Mouse (Mus musculus): ENCODE measurements at regions not wholly inside any gene's neighbourhood (a gene's known extent, or its start where the extent isn't known, plus 50 kb on each side); places are given as distances from the start of the nearest gene placed in this dataset.
"Not testable (repeated sequence)": the region's sequence is repeated elsewhere in the genome, so short reads cannot be mapped to it uniquely, and the experiment has no call there.

GRCm38 (mm10) chr3:57951438-57951837, 103.6 kb upstream of the Pfn2 start:
- no peaks in the 10 kb centered on the region for H3K4me1 ChIP-seq (ENCODE audit: control insufficient read depth, insufficient read depth, low read length)
- no peak overlapping the region for H3K4me3 ChIP-seq (ENCODE audit: insufficient read depth, low read length)
- TF ChIP-seq POLR2A (IDR thresholded peaks at IDR 0.05; ENCODE audit: extremely low read depth, insufficient read depth, low read length) (no peak), CTCF (IDR thresholded peaks at IDR 0.05; ENCODE audit: extremely low read depth, insufficient read depth, low read length) (no peak)
- H3K27ac ChIP-seq (ENCODE audit: insufficient read depth, low read length) = no peak overlapping the region

- no peak overlapping the region for H3K27ac ChIP-seq (ENCODE audit: insufficient read depth, low read length)
- no peak overlapping the region for H3K4me3 ChIP-seq (ENCODE audit: insufficient read depth, low read length)
- TF ChIP-seq POLR2A (IDR thresholded peaks at IDR 0.05; ENCODE audit: extremely low read depth, insufficient read depth, low read length) (no peak), CTCF (IDR thresholded peaks at IDR 0.05; ENCODE audit: extremely low read depth, insufficient read depth, low read length) (no peak)
- no peaks in the 10 kb centered on the region for H3K4me1 ChIP-seq (ENCODE audit: control insufficient read depth, insufficient read depth, low read length)
Measured at GRCm38 (mm10) chr3:57957352-57957751, 109.5 kb upstream of the Pfn2 start.

GRCm38 (mm10) chr3:57963965-57964364, 116.1 kb upstream of the Pfn2 start:
- Histone ChIP-seq H3K27ac (ENCODE audit: insufficient read depth, low read length) (no peak overlapping the region), H3K4me3 (ENCODE audit: insufficient read depth, low read length) (no peak overlapping the region), H3K4me1 (ENCODE audit: control insufficient read depth, insufficient read depth, low read length) (no peaks in the 10 kb centered on the region)
- TF ChIP-seq POLR2A (IDR thresholded peaks at IDR 0.05; ENCODE audit: extremely low read depth, insufficient read depth, low read length) = no peak
- TF ChIP-seq CTCF (IDR thresholded peaks at IDR 0.05; ENCODE audit: extremely low read depth, insufficient read depth, low read length) = no peak

GRCm38 (mm10) chr3:57970614-57971013, 122.7 kb upstream of the Pfn2 start:
- not testable (repeated sequence) for H3K4me1 ChIP-seq (ENCODE audit: control insufficient read depth, insufficient read depth, low read length)

GRCm38 (mm10) chr3:57972469-57973245, 124.8 kb upstream of the Pfn2 start:
- TF ChIP-seq CTCF (IDR thresholded peaks at IDR 0.05; ENCODE audit: extremely low read depth, insufficient read depth, low read length) (no peak), POLR2A (IDR thresholded peaks at IDR 0.05; ENCODE audit: extremely low read depth, insufficient read depth, low read length) (no peak)
- Histone ChIP-seq H3K4me1 (ENCODE audit: control insufficient read depth, insufficient read depth, low read length) (no peaks in the 10 kb centered on the region; the same call in 1 of the 2 replicates), H3K27ac (ENCODE audit: insufficient read depth, low read length) (no peak overlapping the region), H3K4me3 (ENCODE audit: insufficient read depth, low read length) (no peak overlapping the region)

More at GRCm38 (mm10) chr3:57970614-57971013, 122.7 kb upstream of the Pfn2 start:
- H3K4me3 ChIP-seq (ENCODE audit: insufficient read depth, low read length); H3K27ac ChIP-seq (ENCODE audit: insufficient read depth, low read length): not testable (repeated sequence)

GRCm38 (mm10) chr3:57973546-57973945, 125.7 kb upstream of the Pfn2 start:
- H3K27ac ChIP-seq (ENCODE audit: insufficient read depth, low read length) = no peak overlapping the region
- H3K4me3 ChIP-seq (ENCODE audit: insufficient read depth, low read length) = no peak overlapping the region
- H3K4me1 ChIP-seq (ENCODE audit: control insufficient read depth, insufficient read depth, low read length) = no peaks in the 10 kb centered on the region; the same call in 1 of the 2 replicates
- TF ChIP-seq POLR2A (IDR thresholded peaks at IDR 0.05; ENCODE audit: extremely low read depth, insufficient read depth, low read length) (no peak), CTCF (IDR thresholded peaks at IDR 0.05; ENCODE audit: extremely low read depth, insufficient read depth, low read length) (no peak)

GRCm38 (mm10) chr3:57975379-57975778, 127.5 kb upstream of the Pfn2 start:
- H3K4me1 ChIP-seq (ENCODE audit: control insufficient read depth, insufficient read depth, low read length) = no peaks in the 10 kb centered on the region; the same call in 1 of the 2 replicates
- TF ChIP-seq CTCF (IDR thresholded peaks at IDR 0.05; ENCODE audit: extremely low read depth, insufficient read depth, low read length) (no peak), POLR2A (IDR thresholded peaks at IDR 0.05; ENCODE audit: extremely low read depth, insufficient read depth, low read length) (no peak)

GRCm38 (mm10) chr3:57976640-57977229, 128.9 kb upstream of the Pfn2 start:
- H3K4me3 ChIP-seq (ENCODE audit: insufficient read depth, low read length) = no peak overlapping the region
- H3K4me1 ChIP-seq (ENCODE audit: control insufficient read depth, insufficient read depth, low read length) = no peaks in the 10 kb centered on the region; the same call in 1 of the 2 replicates
- TF ChIP-seq POLR2A (IDR thresholded peaks at IDR 0.05; ENCODE audit: extremely low read depth, insufficient read depth, low read length) = no peak
- no peak for TF ChIP-seq CTCF (IDR thresholded peaks at IDR 0.05; ENCODE audit: extremely low read depth, insufficient read depth, low read length)
- H3K27ac ChIP-seq (ENCODE audit: insufficient read depth, low read length) = no peak overlapping the region

More at GRCm38 (mm10) chr3:57975379-57975778, 127.5 kb upstream of the Pfn2 start:
- Histone ChIP-seq H3K4me3 (ENCODE audit: insufficient read depth, low read length) (no peak overlapping the region), H3K27ac (ENCODE audit: insufficient read depth, low read length) (no peak overlapping the region)

GRCm38 (mm10) chr3:57988175-57988574, 140.3 kb upstream of the Pfn2 start:
- Histone ChIP-seq H3K4me3 (ENCODE audit: insufficient read depth, low read length) (no peak overlapping the region), H3K27ac (ENCODE audit: insufficient read depth, low read length) (no peak overlapping the region), H3K4me1 (ENCODE audit: control insufficient read depth, insufficient read depth, low read length) (no peaks in the 10 kb centered on the region)
- TF ChIP-seq CTCF (IDR thresholded peaks at IDR 0.05; ENCODE audit: extremely low read depth, insufficient read depth, low read length) (no peak), POLR2A (IDR thresholded peaks at IDR 0.05; ENCODE audit: extremely low read depth, insufficient read depth, low read length) (no peak)

GRCm38 (mm10) chr3:57990738-57991137, 142.9 kb upstream of the Pfn2 start:
- no peak overlapping the region for H3K4me3 ChIP-seq (ENCODE audit: insufficient read depth, low read length)
- TF ChIP-seq CTCF (IDR thresholded peaks at IDR 0.05; ENCODE audit: extremely low read depth, insufficient read depth, low read length) (no peak), POLR2A (IDR thresholded peaks at IDR 0.05; ENCODE audit: extremely low read depth, insufficient read depth, low read length) (no peak)
- H3K4me1 ChIP-seq (ENCODE audit: control insufficient read depth, insufficient read depth, low read length) = no peaks in the 10 kb centered on the region
- H3K27ac ChIP-seq (ENCODE audit: insufficient read depth, low read length) = no peak overlapping the region
